Mouse (Mus musculus) forebrain, embryonic 12.5 days (tissue): ENCODE data around the gene Fkbp4. TPM values are rescaled to one million over a fixed set of nuclear protein-coding genes. Genes with fewer than 3 reads are reported as not detected.
A peak's percentile ranks its signal among the peaks of the same experiment; 100 is the strongest.

ENCODE experiments used
- ATAC-seq: fragments of 200-750 bp; cut with Nextera tagmentation; 2 replicates; pipeline ENCODE4 v1.8.0; 2017; ENCODE audit warnings: moderate TSS enrichment; ENCODE audit not compliant: low FRiP score
- H3K27ac ChIP-seq: fragments of 300-500 bp; sonication (generic); 2 replicates; pipeline ENCODE4 v1.5.1; 2016; ENCODE audit warnings: mild to moderate bottlenecking
- H3K27me3 ChIP-seq: fragments of 300-500 bp; sonication (generic); 2 replicates; pipeline ENCODE4 v1.6.1; 2016; ENCODE audit warnings: mild to moderate bottlenecking
- H3K36me3 ChIP-seq: fragments of 300-500 bp; sonication (generic); replicated peaks from 2 replicates; pipeline ENCODE4 v1.6.1; 2016; ENCODE audit warnings: mild to moderate bottlenecking
- H3K4me1 ChIP-seq: fragments of 300-500 bp; sonication (generic); 2 replicates; pipeline ENCODE4 v1.6.1; 2016
- H3K4me2 ChIP-seq: fragments of 300-500 bp; sonication (generic); 2 replicates; pipeline ENCODE4 v1.6.1; 2016; ENCODE audit warnings: mild to moderate bottlenecking, moderate library complexity
- H3K4me3 ChIP-seq: fragments of 300-500 bp; sonication (generic); replicated peaks from 2 replicates; pipeline ENCODE4 v1.5.1; 2016; ENCODE audit warnings: mild to moderate bottlenecking
- H3K9ac ChIP-seq: fragments of 300-500 bp; sonication (generic); 2 replicates; pipeline ENCODE4 v1.6.1; 2016; ENCODE audit warnings: mild to moderate bottlenecking
- H3K9me3 ChIP-seq: fragments of 300-500 bp; sonication (generic); 2 replicates; pipeline ENCODE4 v1.6.1; 2016
- WGBS: fragments of 180-500 bp; shearing (Covaris S2); methylation state at CpG from one replicate; pipeline ENCODE4 v1.1.7; 2016; 5-methylcytosine and 5-hydroxymethylcytosine counted together
- polyA plus RNA-seq: library from polyadenylated mRNA; unstranded; fragments of >200 nt; fragmentation: Nextera tagmentation; extraction: Ambion mirVana; gene quantifications from 2 replicates; pipeline ENCODE4 v1.2.1, GENCODE M21; 2016

Fkbp4 gene
- 525 and 564 TPM in 2 replicates for polyA plus RNA-seq

DNA sequence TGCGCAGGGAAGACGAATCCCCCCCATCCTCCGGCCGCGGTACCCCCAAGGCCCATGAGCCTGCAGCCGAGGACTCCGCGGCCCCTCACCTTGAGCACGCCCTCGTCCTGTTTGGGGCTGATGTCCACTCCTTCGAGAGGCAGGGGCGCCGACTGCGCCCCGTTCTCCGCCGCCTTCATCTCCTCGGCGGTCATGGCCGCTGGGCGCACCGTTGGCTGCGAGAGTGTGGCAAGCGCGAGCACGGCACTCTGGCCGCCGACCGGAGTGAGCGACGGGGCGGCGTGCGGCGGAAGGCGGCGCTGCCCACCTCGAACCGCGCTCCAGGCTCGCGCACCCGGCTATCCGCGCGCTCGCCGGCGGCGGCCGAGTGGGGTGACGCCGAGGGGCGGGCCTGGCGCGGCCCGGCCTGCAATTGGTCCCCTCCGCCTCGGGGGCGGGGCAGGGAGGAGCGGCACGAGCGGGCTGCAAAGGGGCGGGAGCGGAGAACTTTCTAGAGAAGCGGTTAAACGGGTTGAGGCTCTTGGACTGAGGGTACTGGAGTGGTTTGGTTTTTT lies at the start of gene Fkbp4:
Gene Fkbp4, minus strand, starts transcription at position 361 of the 554 bp plus-strand sequence.
- peak; percentile 96 for ATAC-seq
- H3K4me1 ChIP-seq = peaks cover 17% of the 10 kb centered on the region
- no peaks in the 10 kb centered on the region for H3K9me3 ChIP-seq
- no peaks in the 10 kb centered on the region for H3K27me3 ChIP-seq
- under 1% methylated on average over 67 of the region's 67 CpGs for WGBS
- H3K4me3 ChIP-seq = peak within 1 kb of the TSS; percentile 97
- peak within 1 kb of the TSS; percentile 94 for H3K27ac ChIP-seq
- peaks cover 32% of the 10 kb centered on the region for H3K36me3 ChIP-seq
- peak within 1 kb of the TSS; percentile 74 for H3K4me2 ChIP-seq
- H3K9ac ChIP-seq = peak within 1 kb of the TSS; percentile 98

DNA sequence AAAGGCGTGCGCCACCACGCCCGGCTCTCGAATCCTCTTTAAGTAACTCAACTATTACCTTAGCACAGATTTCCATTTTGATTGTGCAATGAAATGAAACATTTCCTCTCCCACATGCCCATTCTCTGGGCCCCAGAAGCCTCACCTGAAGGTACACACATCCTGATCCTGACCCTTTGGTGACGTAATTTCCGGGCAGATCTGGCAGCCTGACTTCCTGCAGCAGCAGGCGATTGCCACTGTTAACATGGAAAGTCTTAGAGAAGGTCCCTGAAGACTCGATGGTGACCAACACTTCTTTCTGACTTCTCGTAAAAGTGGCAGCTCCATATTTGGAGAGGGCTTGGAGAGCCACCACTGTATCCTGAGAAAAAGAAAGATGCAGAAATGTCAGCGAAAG lies 49.3 kb upstream of the Fkbp4 start:
- no peak overlapping the region for H3K4me2 ChIP-seq
- H3K27ac ChIP-seq = no peak overlapping the region
- H3K9me3 ChIP-seq = 0 out of 2 replicates have a peak, but pooled peaks cover 2% of the 10 kb centered on the region
- no peaks in the 10 kb centered on the region for H3K4me1 ChIP-seq
- no peak overlapping the region for H3K4me3 ChIP-seq
- no peaks in the 10 kb centered on the region for H3K36me3 ChIP-seq
- no peaks in the 10 kb centered on the region for H3K27me3 ChIP-seq
- ATAC-seq = no peak
- H3K9ac ChIP-seq = no peak overlapping the region
- 95% methylated on average over 11 of the region's 11 CpGs for WGBS

DNA sequence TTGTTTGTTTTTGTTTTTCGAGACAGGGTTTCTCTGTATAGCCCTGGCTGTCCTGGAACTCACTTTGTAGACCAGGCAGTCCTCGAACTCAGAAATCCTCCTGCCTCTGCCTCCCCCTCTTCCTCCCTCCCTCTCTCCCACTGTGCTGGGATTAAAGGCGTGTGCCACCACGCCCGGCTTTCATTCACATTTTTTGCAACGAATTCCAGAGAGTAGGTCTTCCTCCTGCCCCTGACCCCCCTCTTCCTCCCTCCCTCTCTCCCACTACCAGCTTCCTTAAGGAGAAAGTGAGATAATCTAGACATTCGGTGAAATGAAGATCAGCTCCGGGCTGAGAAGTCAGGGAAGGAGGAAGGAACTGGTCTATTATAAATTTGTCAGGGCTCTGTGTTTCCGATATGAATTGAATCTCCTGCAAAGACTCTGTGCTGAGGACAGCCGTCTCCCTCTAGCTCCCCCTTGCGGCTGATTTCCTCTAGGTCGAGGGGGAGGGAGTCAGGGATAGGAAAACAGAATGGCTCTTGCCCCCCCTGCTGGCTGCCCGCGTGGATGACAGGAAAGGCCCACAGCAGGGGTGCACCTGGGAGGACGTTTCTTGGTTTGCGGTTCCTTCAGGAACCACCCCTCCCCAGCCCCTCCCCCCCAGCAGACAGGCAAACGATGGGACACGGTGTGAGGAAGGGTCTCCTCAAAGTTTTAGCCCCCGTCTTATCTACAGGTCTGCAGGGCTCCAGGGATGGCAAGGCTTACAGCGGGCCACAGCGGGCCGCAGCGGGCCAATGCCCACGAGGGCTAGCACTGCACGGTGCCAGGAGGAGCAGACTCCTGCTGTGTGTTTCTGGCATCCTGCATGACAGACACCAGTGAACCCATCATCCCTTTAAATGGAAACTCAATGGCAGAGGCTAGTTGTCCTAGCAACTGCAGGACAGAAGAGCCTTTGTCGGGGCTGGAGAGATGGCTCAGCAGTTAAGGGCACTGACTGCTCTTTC lies 41.3 kb upstream of the Fkbp4 start:
- ATAC-seq = peak; percentile 88
- Histone ChIP-seq H3K27me3 (peaks cover 13% of the 10 kb centered on the region; the same call in 1 of the 2 replicates), H3K9ac (no peak overlapping the region), H3K9me3 (no peaks in the 10 kb centered on the region), H3K27ac (no peak overlapping the region), H3K4me2 (peak overlapping the region; percentile 39), H3K36me3 (no peaks in the 10 kb centered on the region), H3K4me3 (no peak overlapping the region), H3K4me1 (0 out of 2 replicates have a peak, but pooled peaks cover 3% of the 10 kb centered on the region)
- WGBS = 25% methylated on average over 26 of the region's 26 CpGs

DNA sequence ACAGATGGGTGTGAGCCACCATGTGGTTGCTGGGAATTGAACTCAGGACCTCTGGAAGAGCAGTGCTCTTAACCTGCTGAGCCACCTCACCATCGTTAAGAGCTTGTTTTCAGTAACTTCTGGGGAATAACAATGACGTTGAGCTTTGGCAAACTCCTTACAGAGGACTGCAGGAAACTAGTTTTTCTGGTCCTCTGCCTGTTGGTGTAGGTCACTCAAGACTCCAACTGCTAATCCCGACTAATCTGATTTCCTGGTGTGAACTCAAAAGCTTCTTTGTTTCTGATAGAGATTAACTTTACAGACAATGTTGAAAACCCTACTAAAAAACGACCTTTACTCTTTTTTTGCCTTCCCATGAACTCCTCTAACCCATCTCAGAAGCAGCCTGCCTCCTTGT lies 39.0 kb upstream of the Fkbp4 start:
- H3K27ac ChIP-seq = no peak overlapping the region
- H3K9me3 ChIP-seq = no peaks in the 10 kb centered on the region
- no peak for ATAC-seq
- no peaks in the 10 kb centered on the region for H3K36me3 ChIP-seq
- no peak overlapping the region for H3K4me2 ChIP-seq
- no peak overlapping the region for H3K9ac ChIP-seq
- peaks cover 13% of the 10 kb centered on the region; the same call in 1 of the 2 replicates for H3K27me3 ChIP-seq
- 5% methylated on average over 4 of the region's 4 CpGs for WGBS
- H3K4me3 ChIP-seq = no peak overlapping the region
- 0 out of 2 replicates have a peak, but pooled peaks cover 3% of the 10 kb centered on the region for H3K4me1 ChIP-seq

DNA sequence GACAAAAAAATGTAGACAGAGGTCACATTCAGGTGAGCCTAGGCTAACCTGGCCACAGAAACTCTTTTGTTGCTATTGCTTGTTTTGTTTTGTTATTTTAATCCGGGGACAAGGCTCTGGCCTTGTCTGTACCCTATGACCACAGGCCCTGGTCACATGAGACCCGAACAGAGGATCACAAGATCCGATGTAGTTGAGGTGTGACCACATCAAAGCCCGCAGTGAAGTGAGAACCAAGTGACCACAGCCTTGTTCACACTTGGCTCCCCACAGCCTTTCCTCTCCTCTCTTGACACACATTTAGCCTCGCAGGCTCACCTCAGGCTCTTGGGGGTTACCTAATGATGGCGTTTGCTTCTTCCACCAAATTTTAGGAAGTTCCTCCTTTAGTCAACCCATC lies 35.6 kb upstream of the Fkbp4 start:
- Histone ChIP-seq H3K4me1 (no peaks in the 10 kb centered on the region), H3K36me3 (no peaks in the 10 kb centered on the region), H3K4me3 (no peak overlapping the region), H3K9ac (no peak overlapping the region), H3K27me3 (no peaks in the 10 kb centered on the region; the same call in 1 of the 2 replicates), H3K4me2 (no peak overlapping the region), H3K9me3 (no peaks in the 10 kb centered on the region), H3K27ac (no peak overlapping the region)
- no peak for ATAC-seq
- WGBS = 93% methylated on average over 6 of the region's 6 CpGs

DNA sequence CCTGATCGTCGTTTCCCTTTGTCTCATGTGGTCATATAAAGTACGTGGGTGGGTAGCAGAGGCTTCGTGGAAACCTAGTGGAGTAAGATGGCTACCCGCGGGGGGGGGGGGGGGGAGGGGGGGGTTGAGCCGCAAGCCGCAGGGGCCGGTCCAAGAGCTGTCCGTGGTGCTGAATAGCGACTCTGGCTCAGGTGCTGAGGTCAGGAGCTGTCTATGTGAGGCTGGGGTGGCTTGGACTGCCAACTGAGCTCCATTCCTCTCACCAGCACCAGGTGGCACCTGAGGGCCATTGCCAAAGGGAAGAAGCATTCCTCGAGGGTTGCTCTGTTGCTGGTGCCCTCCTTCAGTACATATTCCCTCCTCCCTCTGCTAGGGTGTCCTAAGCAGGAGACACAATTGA lies 31.0 kb upstream of the Fkbp4 start:
- ATAC-seq = no peak
- Histone ChIP-seq H3K4me2 (no peak overlapping the region), H3K27ac (no peak overlapping the region), H3K36me3 (no peaks in the 10 kb centered on the region), H3K9ac (no peak overlapping the region), H3K27me3 (no peaks in the 10 kb centered on the region; the same call in 1 of the 2 replicates), H3K4me3 (no peak overlapping the region), H3K9me3 (no peaks in the 10 kb centered on the region), H3K4me1 (peaks cover 8% of the 10 kb centered on the region)
- WGBS = 15% methylated on average over 9 of the region's 12 CpGs

DNA sequence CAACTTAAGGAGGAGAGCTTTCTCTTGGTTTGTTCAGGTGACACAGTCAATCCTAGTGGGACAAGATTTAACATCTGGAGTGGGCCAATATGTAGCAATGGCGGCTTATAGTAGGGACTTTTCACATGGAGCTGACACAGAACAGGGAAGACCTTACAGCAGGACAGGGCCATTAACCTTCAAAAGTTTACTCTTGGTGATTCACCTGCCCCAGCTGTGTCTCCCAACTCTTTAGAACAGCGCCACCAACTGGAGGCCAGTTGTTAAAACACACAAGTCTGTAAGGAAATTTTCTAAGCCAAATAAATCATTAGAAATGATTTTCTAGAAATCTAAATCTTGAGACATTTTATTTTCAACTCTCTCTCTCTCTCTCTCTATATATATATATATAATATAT lies 28.8 kb upstream of the Fkbp4 start:
- Histone ChIP-seq H3K4me3 (no peak overlapping the region), H3K4me2 (no peak overlapping the region), H3K27ac (no peak overlapping the region), H3K27me3 (no peaks in the 10 kb centered on the region; the same call in 1 of the 2 replicates), H3K9me3 (no peaks in the 10 kb centered on the region), H3K9ac (no peak overlapping the region), H3K36me3 (no peaks in the 10 kb centered on the region), H3K4me1 (peaks cover 8% of the 10 kb centered on the region)
- ATAC-seq = no peak
- 40% methylated on average over 2 of the region's 2 CpGs for WGBS

DNA sequence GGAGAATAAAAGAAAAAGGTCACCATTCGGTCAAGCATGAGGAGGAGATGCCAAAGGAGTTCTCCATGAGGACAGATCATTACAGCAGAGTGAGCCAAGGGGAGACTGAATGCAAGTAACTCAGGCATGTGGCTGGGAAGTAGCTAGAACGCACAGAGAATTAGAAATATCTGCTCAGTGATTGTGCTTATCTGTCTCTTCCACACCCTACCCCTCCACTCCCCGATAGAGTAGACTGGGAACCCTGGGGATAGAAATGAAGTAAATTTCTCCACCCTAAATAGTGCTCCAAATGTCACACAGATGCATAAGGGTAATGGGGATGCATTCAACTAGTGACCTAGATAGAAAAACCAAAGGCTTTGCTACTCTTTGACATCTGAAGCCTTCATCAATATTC lies 28.1 kb upstream of the Fkbp4 start:
- no peak overlapping the region for H3K4me2 ChIP-seq
- H3K36me3 ChIP-seq = no peaks in the 10 kb centered on the region
- peaks cover 8% of the 10 kb centered on the region for H3K4me1 ChIP-seq
- H3K27me3 ChIP-seq = no peaks in the 10 kb centered on the region; the same call in 1 of the 2 replicates
- H3K27ac ChIP-seq = no peak overlapping the region
- no peak overlapping the region for H3K9ac ChIP-seq
- H3K9me3 ChIP-seq = no peaks in the 10 kb centered on the region
- WGBS = 68% methylated on average over 3 of the region's 3 CpGs
- no peak for ATAC-seq
- H3K4me3 ChIP-seq = no peak overlapping the region

DNA sequence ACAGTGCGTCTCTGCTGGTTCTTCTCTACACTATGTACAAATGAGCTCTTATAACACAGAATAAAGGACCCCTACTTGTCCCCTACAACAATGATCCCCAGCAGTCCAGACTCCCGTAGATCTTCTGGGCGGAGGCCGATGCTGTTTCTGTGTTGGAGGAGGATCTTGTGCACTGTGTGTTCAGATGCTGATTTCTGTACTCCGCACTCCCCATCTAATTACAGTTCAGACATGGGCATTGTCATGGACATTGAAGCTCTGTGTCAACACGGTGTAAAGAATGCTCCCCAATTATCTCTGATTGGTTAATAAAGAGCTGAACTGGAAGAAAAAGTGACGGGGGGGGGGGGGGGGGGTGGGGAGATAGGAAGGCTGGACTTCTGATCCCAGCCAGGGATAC lies 27.6 kb upstream of the Fkbp4 start:
- Histone ChIP-seq H3K4me2 (no peak overlapping the region), H3K4me3 (no peak overlapping the region), H3K9me3 (no peaks in the 10 kb centered on the region), H3K4me1 (peaks cover 8% of the 10 kb centered on the region), H3K27ac (no peak overlapping the region), H3K27me3 (no peaks in the 10 kb centered on the region; the same call in 1 of the 2 replicates), H3K9ac (no peak overlapping the region), H3K36me3 (no peaks in the 10 kb centered on the region)
- ATAC-seq = peak; percentile 80
- 18% methylated on average over 6 of the region's 7 CpGs for WGBS

DNA sequence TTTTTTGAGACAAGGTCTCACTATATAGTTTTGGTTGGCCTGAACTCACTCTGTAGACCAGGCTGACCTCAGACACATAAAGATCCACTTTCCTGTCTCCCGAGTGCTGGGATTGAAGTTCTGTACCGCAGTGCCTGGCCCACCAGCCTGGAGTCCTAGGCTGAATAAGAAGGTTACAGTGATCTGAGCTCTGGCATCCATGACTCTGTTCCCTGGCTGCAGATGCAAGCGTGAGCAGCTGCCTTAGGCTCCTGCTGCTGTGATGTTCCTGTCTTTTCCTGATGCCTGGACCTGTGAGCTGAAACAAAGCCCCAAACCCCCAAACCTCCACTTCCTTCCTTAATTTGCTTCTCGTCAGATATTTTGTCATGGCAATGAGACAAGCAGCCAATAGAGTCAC lies 26.5 kb upstream of the Fkbp4 start:
- H3K27me3 ChIP-seq = no peaks in the 10 kb centered on the region; the same call in 1 of the 2 replicates
- no peak overlapping the region for H3K9ac ChIP-seq
- no peak overlapping the region for H3K27ac ChIP-seq
- WGBS = 79% methylated on average over 4 of the region's 4 CpGs
- H3K4me1 ChIP-seq = peaks cover 8% of the 10 kb centered on the region
- no peaks in the 10 kb centered on the region for H3K36me3 ChIP-seq
- no peaks in the 10 kb centered on the region for H3K9me3 ChIP-seq
- no peak overlapping the region for H3K4me2 ChIP-seq
- no peak overlapping the region for H3K4me3 ChIP-seq
- ATAC-seq = no peak

DNA sequence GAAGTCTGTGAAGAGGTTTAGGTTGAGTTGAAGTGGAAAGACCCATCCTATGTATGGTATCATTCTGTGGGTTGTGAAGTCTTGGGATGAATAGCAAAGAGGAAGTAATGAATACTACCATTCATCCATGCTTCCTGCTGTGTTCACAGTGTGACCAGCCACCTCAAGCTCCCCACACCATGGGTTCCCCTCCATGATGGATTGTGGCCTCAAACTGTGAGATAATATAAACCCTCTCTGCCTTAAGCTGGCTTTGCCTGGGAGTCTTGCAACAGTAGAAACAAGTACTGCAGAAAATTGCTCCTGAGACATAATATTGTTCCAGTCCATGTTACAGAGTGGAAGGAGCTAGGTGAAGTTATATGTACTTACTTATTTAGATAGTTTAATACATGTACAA lies 23.1 kb upstream of the Fkbp4 start:
- ATAC-seq = no peak

DNA sequence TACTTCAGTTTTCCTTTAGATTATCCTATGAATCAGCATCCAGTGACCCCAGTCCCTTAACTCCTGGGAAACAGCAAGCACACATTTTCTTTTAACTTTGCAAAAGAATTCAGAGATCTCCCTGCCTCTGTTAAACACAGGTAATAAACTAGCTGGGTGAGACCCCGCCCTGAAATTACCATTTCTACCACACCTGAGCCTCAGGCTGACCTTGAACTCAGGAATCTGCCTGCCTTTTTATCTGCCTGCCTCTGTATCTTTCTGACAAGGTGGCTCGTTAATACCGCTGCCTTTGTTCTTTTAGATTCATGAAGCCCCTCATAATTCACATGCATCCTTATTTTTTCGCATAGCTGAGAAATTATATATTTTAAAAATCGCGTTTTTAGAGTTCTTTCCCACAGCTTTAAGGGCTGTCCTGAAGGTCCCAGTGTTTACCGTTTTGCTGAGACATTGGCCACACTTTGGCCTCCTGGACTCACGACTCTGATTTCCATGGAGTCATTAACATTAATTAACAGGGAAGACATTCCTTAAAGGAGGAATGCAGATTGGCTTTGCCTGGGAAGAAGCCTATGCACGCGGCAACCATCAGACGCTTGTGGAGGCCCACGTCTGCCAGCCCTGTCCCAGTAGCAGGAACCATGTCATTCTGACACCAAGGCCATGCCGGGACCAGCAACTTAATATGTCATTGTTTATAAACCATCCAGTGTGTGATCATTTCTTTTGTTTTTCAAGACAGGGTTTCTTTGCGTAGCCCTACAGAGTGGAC lies 22.4 kb upstream of the Fkbp4 start:
- Histone ChIP-seq H3K4me2 (no peak overlapping the region), H3K27ac (no peak overlapping the region), H3K4me3 (no peak overlapping the region), H3K27me3 (no peaks in the 10 kb centered on the region), H3K9ac (no peak overlapping the region), H3K4me1 (peaks cover 2% of the 10 kb centered on the region), H3K9me3 (no peaks in the 10 kb centered on the region), H3K36me3 (no peaks in the 10 kb centered on the region)
- 78% methylated on average over 14 of the region's 14 CpGs for WGBS
- ATAC-seq = no peak

More for the DNA sequence above, 23.1 kb upstream of the Fkbp4 start:
- Histone ChIP-seq H3K36me3 (no peaks in the 10 kb centered on the region), H3K4me3 (no peak overlapping the region), H3K4me2 (no peak overlapping the region), H3K4me1 (peaks cover 8% of the 10 kb centered on the region), H3K9me3 (no peaks in the 10 kb centered on the region), H3K27ac (no peak overlapping the region), H3K9ac (no peak overlapping the region), H3K27me3 (no peaks in the 10 kb centered on the region)
